Mouse (Mus musculus) spleen, postnatal 4 days (tissue): ENCODE measurements around the gene Rrh.
"Not testable (repeated sequence)": the region's sequence is repeated elsewhere in the genome, so short reads cannot be mapped to it uniquely, and the experiment has no call there.

ENCODE experiments used
- DNase-seq, 2 experiments: peaks; one replicate each; pipeline ENCODE4 v3.0.0; 2022; ENCODE audit warnings: low spot score in 2 of 2

Gene Rrh

DNA sequence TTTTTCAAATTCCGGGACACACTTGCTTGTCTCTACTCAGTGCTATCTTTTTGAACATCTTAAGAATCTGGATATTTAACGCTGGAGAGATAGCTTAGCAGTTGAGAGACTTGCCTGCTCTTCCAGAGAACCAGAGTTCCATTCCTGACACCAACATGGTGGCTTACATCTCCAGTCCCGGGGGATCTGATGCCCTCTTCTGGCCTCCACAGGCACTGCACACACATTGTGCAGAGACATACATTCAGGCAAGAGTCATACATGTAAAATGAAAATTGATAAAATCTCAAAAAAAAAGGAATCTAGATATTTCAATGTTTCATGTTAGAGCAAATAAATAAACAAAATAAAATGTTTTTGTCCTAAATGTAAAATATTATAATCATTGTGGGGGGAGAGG is 39.6 kb downstream of the Rrh start:
- DNase-seq, result no peak

DNA sequence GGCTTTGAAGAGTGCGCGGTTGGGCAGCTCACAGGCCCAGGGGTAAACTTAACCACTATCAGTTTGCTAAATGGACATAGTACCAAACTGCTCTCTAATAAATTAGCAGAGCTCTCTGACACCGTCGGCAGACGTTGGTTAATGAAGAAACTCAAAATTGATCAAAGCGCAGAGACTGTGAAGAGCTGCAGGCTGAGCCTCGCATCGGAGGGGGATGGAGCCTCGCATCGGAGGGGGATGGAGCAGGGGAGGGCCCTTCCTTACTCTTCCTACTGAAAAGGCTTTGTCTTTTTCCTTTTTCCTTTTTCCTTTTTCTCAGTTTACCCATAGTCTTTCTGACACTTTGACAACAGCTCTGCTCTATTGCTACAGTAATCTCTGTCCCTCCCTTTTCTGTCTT is 41.0 kb downstream of the Rrh start:
- no peak for DNase-seq

DNA sequence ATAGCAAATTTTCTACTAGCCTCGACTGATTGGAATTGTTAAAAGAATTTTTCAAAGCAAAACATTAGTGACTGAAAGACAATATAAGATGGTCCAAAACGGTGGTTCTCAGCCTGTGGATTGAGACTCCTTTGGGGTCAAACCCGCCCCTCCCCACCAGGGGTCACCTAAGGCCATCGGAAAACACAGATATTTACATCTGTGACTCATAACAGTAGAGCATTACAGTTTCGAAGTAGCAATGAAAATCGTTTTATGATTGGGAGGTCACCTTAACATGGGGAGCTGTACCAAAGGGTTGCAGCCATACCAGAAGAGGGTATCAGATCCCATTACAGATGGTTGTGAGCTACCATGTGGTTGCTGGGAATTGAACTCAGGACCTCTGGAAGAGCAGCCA is 51.2 kb downstream of the Rrh start:
- no peak for DNase-seq

DNA sequence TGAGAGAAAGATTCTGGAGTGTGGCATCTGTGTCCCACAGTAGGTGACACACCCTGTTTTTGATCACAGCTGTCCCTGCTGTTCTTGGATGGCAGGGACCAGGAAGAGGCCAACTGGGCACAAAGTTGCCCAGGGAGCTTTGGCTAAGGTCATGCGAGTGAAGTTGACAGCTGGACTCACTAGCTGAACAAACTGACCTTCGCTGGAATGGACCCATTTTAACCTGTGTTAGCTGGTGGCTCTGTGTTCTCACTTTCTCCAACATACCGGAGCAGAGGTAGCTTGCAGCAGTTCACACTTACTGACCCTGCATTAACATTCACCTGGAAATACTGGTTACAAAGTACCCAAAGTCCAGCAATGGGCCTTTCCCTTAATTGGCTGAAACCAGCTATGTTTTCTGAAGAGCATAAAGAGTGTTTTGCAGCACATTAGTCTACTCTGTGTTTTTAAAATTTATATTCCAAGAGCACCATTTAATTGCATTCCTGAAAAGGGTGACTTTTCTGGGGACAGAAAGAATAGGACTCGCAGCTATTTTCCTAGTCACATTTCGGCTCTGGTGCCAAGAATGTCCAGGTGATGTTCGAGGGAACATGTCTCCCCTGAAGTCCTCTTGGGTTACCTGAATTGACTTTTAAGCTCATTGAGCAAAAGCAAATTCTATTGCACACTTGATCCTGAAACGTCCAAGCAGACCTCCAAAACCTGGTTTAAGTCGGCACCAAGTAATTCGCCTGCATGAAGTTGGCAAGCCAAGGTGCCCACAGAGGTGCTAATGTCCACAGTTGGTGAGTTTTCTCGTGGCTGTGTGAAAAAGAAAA is 55.2 kb downstream of the Rrh start:
- no peak for DNase-seq

DNA sequence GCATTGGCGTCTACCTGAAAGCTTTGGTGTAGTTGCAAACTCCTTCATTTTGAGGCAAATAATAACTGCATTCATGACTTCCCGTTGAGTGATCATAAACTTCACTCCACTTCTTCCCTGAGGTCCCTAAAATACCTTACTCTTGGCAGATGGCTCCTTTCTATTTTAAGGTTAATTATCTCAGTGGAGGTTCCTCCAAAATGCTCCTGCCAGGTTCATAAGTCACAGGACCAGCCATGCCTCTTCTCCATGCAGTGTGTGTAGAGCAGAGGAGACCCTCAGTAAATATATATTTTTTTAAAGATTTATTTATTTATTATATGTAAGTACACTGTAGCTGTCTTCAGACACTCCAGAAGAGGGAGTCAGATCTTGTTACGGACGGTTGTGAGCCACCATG is 56.3 kb downstream of the Rrh start:
- no peak for DNase-seq

DNA sequence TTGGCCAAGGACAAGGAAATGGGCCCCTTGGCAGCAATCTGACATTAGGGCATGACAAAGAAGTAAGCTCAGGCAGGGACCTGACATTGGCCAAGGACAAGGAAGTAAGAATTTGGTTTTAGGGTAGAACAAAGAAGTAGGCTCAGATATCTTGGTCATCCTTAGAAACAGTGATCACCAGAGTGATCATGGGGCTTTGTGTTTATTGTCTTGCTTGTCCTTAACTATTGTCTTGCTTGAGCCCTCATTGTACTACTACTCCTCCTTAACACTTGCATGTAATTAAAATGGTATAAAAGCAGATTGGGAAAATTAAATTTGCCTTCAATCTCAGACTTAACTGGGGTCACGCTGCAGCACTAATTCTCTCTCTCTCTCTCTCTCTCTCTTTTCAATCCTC is 64.8 kb downstream of the Rrh start:
- not testable (repeated sequence) for DNase-seq

DNA sequence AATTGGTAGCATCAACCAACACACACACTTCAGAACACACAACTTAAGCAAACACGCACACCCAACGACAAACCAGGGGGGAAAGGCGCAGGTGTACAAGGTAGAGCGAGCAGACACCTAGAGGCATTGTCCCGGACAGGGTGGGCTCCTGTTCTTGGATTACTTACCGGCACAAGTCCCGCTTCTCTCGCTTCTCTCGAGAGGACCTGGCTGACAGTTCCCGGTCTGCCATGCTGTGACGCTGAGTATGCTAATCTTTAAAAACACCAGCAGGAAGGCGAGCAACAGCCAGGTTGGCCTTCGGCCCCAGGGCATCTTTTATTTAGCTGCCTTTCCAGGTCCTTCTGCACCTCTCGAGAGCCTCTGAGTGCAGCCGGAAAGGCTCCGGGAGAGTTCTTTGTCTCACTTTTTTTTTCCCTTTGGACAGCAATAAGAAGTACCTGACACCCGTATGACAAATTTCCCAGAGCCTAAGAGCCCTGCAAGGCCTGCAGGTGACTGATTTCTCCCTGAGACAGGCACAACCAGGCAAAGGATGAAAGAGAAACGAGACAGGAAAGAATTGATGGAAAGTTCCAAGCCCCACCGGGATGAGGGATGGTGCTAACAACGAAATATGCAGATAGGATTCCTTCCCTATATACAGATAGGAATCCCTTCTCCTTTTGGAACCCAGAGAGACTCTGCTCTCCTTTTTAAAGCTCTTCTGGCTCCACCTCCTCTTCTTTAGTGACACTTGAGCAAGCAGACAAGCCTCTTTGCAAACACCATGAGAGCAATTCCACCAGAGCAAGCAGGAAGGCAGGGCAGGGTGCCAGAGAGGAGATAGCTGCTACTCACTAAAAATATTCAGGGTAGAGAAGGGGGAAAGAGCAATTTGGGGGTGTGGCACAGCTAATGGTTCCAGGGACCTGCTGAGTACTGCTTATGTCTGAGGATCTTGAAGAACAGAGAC is 67.5 kb downstream of the Rrh start, which contains the start of gene Egf:
TSS of gene Egf (minus strand) at position 667 of the 955 bp plus-strand sequence.
- no peak for DNase-seq
